Mouse (Mus musculus) stomach, embryonic 14.5 days (tissue): Measurements from ENCODE around the gene Trip6. TPM values are rescaled to one million over a fixed set of nuclear protein-coding genes. Genes with fewer than 3 reads are reported as not detected.
A peak's percentile ranks its signal among the peaks of the same experiment; 100 is the strongest.

ENCODE experiments used
- ATAC-seq: fragments of 200-750 bp; cut with Nextera tagmentation; 2 replicates; pipeline ENCODE4 v1.8.0; 2017; ENCODE audit warnings: low read depth, moderate TSS enrichment; ENCODE audit not compliant: insufficient number of reproducible peaks, insufficient read depth, low FRiP score
- H3K27ac ChIP-seq: fragments of 300-500 bp; sonication (generic); 2 replicates; pipeline ENCODE4 v1.5.1; 2014; ENCODE audit warnings: mild to moderate bottlenecking, low read length, moderate library complexity, mixed read lengths
- H3K27me3 ChIP-seq: fragments of 300-500 bp; sonication (generic); 2 replicates; pipeline ENCODE4 v1.6.1; 2014; ENCODE audit warnings: low read length, control low read depth, mixed read lengths; ENCODE audit not compliant: control insufficient read depth, insufficient read depth
- H3K36me3 ChIP-seq: fragments of 300-500 bp; sonication (generic); 2 replicates; pipeline ENCODE4 v1.6.1; 2014; ENCODE audit warnings: mild to moderate bottlenecking, control low read depth, low read length, moderate library complexity, mixed read lengths; ENCODE audit not compliant: control insufficient read depth, insufficient read depth
- H3K4me1 ChIP-seq: fragments of 300-500 bp; sonication (generic); 2 replicates; pipeline ENCODE4 v1.6.1; 2014; ENCODE audit warnings: low read length, control low read depth, mixed read lengths; ENCODE audit not compliant: control insufficient read depth, insufficient read depth
- H3K4me2 ChIP-seq: fragments of 300-500 bp; sonication (generic); replicated peaks from 2 replicates; pipeline ENCODE4 v1.6.1; 2014; ENCODE audit warnings: low read depth, low read length, control low read depth
- H3K4me3 ChIP-seq: fragments of 300-500 bp; sonication (generic); 2 replicates; pipeline ENCODE4 v1.5.1; 2014; ENCODE audit warnings: low read depth, low read length, control low read depth
- H3K9ac ChIP-seq: fragments of 300-500 bp; sonication (generic); replicated peaks from 2 replicates; pipeline ENCODE4 v1.6.1; 2014; ENCODE audit warnings: low read depth, mild to moderate bottlenecking, control low read depth, low read length, moderate library complexity, mixed read lengths
- H3K9me3 ChIP-seq: fragments of 300-500 bp; sonication (generic); 2 replicates; pipeline ENCODE4 v1.6.1; 2016; ENCODE audit warnings: low read depth, low read length, control low read depth; ENCODE audit not compliant: control insufficient read depth
- WGBS: fragments of 180-500 bp; shearing (Covaris S2); extraction: QIAGEN DNeasy Blood & Tissue Kit; methylation state at CpG from one replicate; pipeline ENCODE4 v1.1.7; 2014; 5-methylcytosine and 5-hydroxymethylcytosine counted together
- polyA plus RNA-seq: library from polyadenylated mRNA; unstranded; fragments of >200 nt; fragmentation: Nextera tagmentation; extraction: Ambion mirVana; gene quantifications from 2 replicates; pipeline ENCODE4 v1.2.1, GENCODE M21; 2014

Gene Trip6
- polyA plus RNA-seq, 1 experiment from 2014 or later = 76.2 TPM

- 71% methylated on average over 15 of the region's 15 CpGs for WGBS
- H3K36me3 ChIP-seq = peaks cover 11% of the 10 kb centered on the region
- peaks cover 16% of the 10 kb centered on the region; the same call in 1 of the 2 replicates for H3K27me3 ChIP-seq
- H3K9ac ChIP-seq = no peak overlapping the region
- no peak overlapping the region for H3K4me2 ChIP-seq
- no peak overlapping the region for H3K27ac ChIP-seq
- peaks cover 29% of the 10 kb centered on the region; the same call in 1 of the 2 replicates for H3K4me1 ChIP-seq
- no peaks in the 10 kb centered on the region for H3K9me3 ChIP-seq
- no peak overlapping the region for H3K4me3 ChIP-seq
- ATAC-seq = no peak
Measured at GRCm38 (mm10) chr5:137291381-137291926, 22.8 kb downstream of the Trip6 start.

GRCm38 (mm10) chr5:137290677-137291076 is 23.5 kb downstream of the Trip6 start:
- Histone ChIP-seq H3K4me2 (no peak overlapping the region), H3K36me3 (peaks cover 3% of the 10 kb centered on the region), H3K27ac (no peak overlapping the region), H3K4me1 (peaks cover 29% of the 10 kb centered on the region; the same call in 1 of the 2 replicates), H3K27me3 (peaks cover 16% of the 10 kb centered on the region; the same call in 1 of the 2 replicates), H3K9ac (no peak overlapping the region), H3K9me3 (no peaks in the 10 kb centered on the region), H3K4me3 (no peak overlapping the region)
- no peak for ATAC-seq
- WGBS = 23% methylated on average over 15 of the region's 15 CpGs

GRCm38 (mm10) chr5:137289591-137290365 is 24.4 kb downstream of the Trip6 start:
- WGBS = 52% methylated on average over 13 of the region's 13 CpGs
- H3K4me1 ChIP-seq = peaks cover 26% of the 10 kb centered on the region; the same call in 1 of the 2 replicates

GRCm38 (mm10) chr5:137288999-137289470 is 25.2 kb downstream of the Trip6 start:
- Histone ChIP-seq H3K4me1 (peaks cover 24% of the 10 kb centered on the region; the same call in 1 of the 2 replicates), H3K9ac (no peak overlapping the region), H3K27me3 (peaks cover 16% of the 10 kb centered on the region; the same call in 1 of the 2 replicates), H3K36me3 (no peaks in the 10 kb centered on the region), H3K4me2 (peak overlapping the region; percentile 87), H3K27ac (no peak overlapping the region), H3K9me3 (no peaks in the 10 kb centered on the region), H3K4me3 (peak overlapping the region; percentile 36)
- WGBS = 2% methylated on average over 25 of the region's 25 CpGs
- ATAC-seq = no peak

More at GRCm38 (mm10) chr5:137289591-137290365, 24.4 kb downstream of the Trip6 start:
- H3K27ac ChIP-seq = no peak overlapping the region
- no peak for ATAC-seq
- H3K9me3 ChIP-seq = no peaks in the 10 kb centered on the region
- H3K4me3 ChIP-seq = no peak overlapping the region
- peaks cover 16% of the 10 kb centered on the region; the same call in 1 of the 2 replicates for H3K27me3 ChIP-seq
- no peak overlapping the region for H3K9ac ChIP-seq
- no peaks in the 10 kb centered on the region for H3K36me3 ChIP-seq
- H3K4me2 ChIP-seq = peak overlapping the region; percentile 87

- peaks cover 16% of the 10 kb centered on the region; the same call in 1 of the 2 replicates for H3K27me3 ChIP-seq
Measured at GRCm38 (mm10) chr5:137287953-137288743, 26.1 kb downstream of the Trip6 start.

GRCm38 (mm10) chr5:137287032-137287952 is 26.9 kb downstream of the Trip6 start, which contains the start of gene Ache:
Ache (plus strand) TSS chr5:137287519.
- 2% methylated on average over 40 of the region's 40 CpGs for WGBS

More at GRCm38 (mm10) chr5:137287953-137288743, 26.1 kb downstream of the Trip6 start:
- peaks cover 24% of the 10 kb centered on the region; the same call in 1 of the 2 replicates for H3K4me1 ChIP-seq
- no peaks in the 10 kb centered on the region for H3K9me3 ChIP-seq
- no peak overlapping the region for H3K27ac ChIP-seq
- no peaks in the 10 kb centered on the region for H3K36me3 ChIP-seq
- H3K4me2 ChIP-seq = peak overlapping the region; percentile 87
- H3K9ac ChIP-seq = peak overlapping the region; percentile 36; the same call in 1 of the 2 replicates
- under 1% methylated on average over 49 of the region's 65 CpGs for WGBS
- ATAC-seq = no peak
- H3K4me3 ChIP-seq = peak overlapping the region; percentile 36

GRCm38 (mm10) chr5:137286655-137287031 is 27.6 kb downstream of the Trip6 start:
- H3K4me3 ChIP-seq = peak overlapping the region; percentile 36; the same call in 1 of the 2 replicates
- peaks cover 16% of the 10 kb centered on the region; the same call in 1 of the 2 replicates for H3K27me3 ChIP-seq
- no peak overlapping the region; the same call in 1 of the 2 replicates for H3K9ac ChIP-seq
- WGBS = 3% methylated on average over 16 of the region's 16 CpGs
- peaks cover 24% of the 10 kb centered on the region; the same call in 1 of the 2 replicates for H3K4me1 ChIP-seq
- peak overlapping the region; percentile 87 for H3K4me2 ChIP-seq
- ATAC-seq = peak; percentile 30; the same call in 1 of the 2 replicates
- no peak overlapping the region for H3K27ac ChIP-seq
- H3K9me3 ChIP-seq = no peaks in the 10 kb centered on the region
- no peaks in the 10 kb centered on the region for H3K36me3 ChIP-seq

More at GRCm38 (mm10) chr5:137287032-137287952, 26.9 kb downstream of the Trip6 start, which contains the start of gene Ache:
- Histone ChIP-seq H3K27ac (no peak within 1 kb of the TSS), H3K4me2 (peak within 1 kb of the TSS; percentile 87), H3K36me3 (no peaks in the 10 kb centered on the region), H3K4me1 (peaks cover 24% of the 10 kb centered on the region; the same call in 1 of the 2 replicates), H3K4me3 (peak within 1 kb of the TSS; percentile 36), H3K27me3 (peaks cover 16% of the 10 kb centered on the region; the same call in 1 of the 2 replicates), H3K9ac (peak within 1 kb of the TSS; percentile 36; the same call in 1 of the 2 replicates), H3K9me3 (no peaks in the 10 kb centered on the region)
- ATAC-seq = peak; percentile 7; the same call in 1 of the 2 replicates
